Mouse (Mus musculus) stomach, postnatal 0 days (tissue): ENCODE measurements around the gene Sstr4.

Source experiments
- CTCF ChIP-seq: IDR thresholded peaks from 2 replicates; pipeline ENCODE4 v1.5.1; 2016; ENCODE audit warnings: antibody characterized with exemption, low read depth, mild to moderate bottlenecking, moderate library complexity
- EP300 ChIP-seq: optimal IDR thresholded peaks from 2 replicates; pipeline ENCODE3; 2016; ENCODE audit warnings: antibody characterized with exemption

GRCm38 (mm10) chr2:148406971-148407869, 12.1 kb downstream of the Sstr4 start:
- TF ChIP-seq EP300 (no peak), CTCF (no peak)
